Mouse (Mus musculus): ENCODE measurements around the gene Ugt1a5. TPM values are rescaled to one million over a fixed set of nuclear protein-coding genes. Genes with fewer than 3 reads are reported as not detected.

Ugt1a5 gene
- total and polyA plus RNA-seq, 3 experiments, result not detected

DNA sequence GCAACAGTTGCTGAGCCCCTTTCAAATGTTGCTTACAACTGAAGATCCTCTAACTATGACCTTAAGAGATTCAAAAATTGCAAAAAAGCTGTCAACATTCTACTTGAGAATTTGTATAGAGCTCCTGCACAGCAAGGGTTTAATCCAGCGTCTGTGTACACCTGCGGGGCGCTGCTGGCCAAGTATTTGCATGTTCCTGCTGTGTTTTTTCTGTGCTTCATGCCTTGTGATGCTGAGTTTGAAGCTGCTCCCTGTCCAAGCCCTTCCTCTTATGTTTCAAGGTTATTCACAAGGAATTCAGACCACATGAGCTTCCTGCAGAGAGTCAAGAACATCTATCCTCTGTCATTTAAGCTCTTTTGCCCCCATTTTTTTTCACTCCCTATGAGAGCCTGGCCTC lies 26.3 kb downstream of the Ugt1a5 start:
- no peak for TF ChIP-seq MAFK (IDR thresholded peaks at IDR 0.05; ENCODE audit: borderline replicate concordance, low read depth, low read length)
- TF ChIP-seq POLR2A (IDR thresholded peaks at IDR 0.05; ENCODE audit: control insufficient read depth in 1 of 2, insufficient read depth in 1 of 2, low read depth in 1 of 2, low read length in 2 of 2, poor library complexity in 1 of 2), result no peak
- no peak for TF ChIP-seq CHD1 (IDR thresholded peaks at IDR 0.05; ENCODE audit: low read depth, low read length)
- no peak for TF ChIP-seq MAX (IDR thresholded peaks at IDR 0.05; ENCODE audit: low read length)
- no peak for TF ChIP-seq CTCF (IDR thresholded peaks at IDR 0.05 in 2 of 3, conservative IDR thresholded peaks at IDR 0.05 in 1 of 3; ENCODE audit: control insufficient read depth in 1 of 3, insufficient read depth in 1 of 3, low read depth in 2 of 3, low read length in 3 of 3, poor library complexity in 1 of 3, severe bottlenecking in 1 of 3)
- TF ChIP-seq GATA1 (IDR thresholded peaks at IDR 0.05; ENCODE audit: low read depth, low read length), result no peak
- TF ChIP-seq TCF12 (IDR thresholded peaks at IDR 0.05; ENCODE audit: low read depth, low read length), result no peak
- no peak for TF ChIP-seq POLR2AphosphoS2 (IDR thresholded peaks at IDR 0.05; ENCODE audit: low read length)
- no peak for TF ChIP-seq ZNF384 (IDR thresholded peaks at IDR 0.05; ENCODE audit: low read depth, low read length)
- TF ChIP-seq USF1 (IDR thresholded peaks at IDR 0.05; ENCODE audit: low read depth, low read length), result no peak
- Histone ChIP-seq H3K27me3 (ENCODE audit: control insufficient read depth in 1 of 2, insufficient read depth in 2 of 2, low read length in 2 of 2) (no peaks in the 10 kb centered on the region), H3K36me3 (ENCODE audit: control insufficient read depth in 1 of 2, insufficient read depth in 2 of 2, low read length in 2 of 2) (no peaks in the 10 kb centered on the region), H3K9ac (ENCODE audit: control insufficient read depth, low read depth, low read length, poor library complexity, severe bottlenecking) (no peak overlapping the region), H3K4me1 (ENCODE audit: control insufficient read depth in 1 of 2, insufficient read depth in 2 of 2, low read length in 2 of 2) (no peaks in the 10 kb centered on the region), H3K4me3 (ENCODE audit: control insufficient read depth in 1 of 2, insufficient read depth in 1 of 2, low read depth in 2 of 2, low read length in 2 of 2) (no peak overlapping the region), H3K79me2 (ENCODE audit: control insufficient read depth, insufficient read depth, low read length, poor library complexity) (no peaks in the 10 kb centered on the region), H3K27ac (ENCODE audit: control insufficient read depth, low read depth, low read length) (no peak overlapping the region), H3K9me3 (replicated peaks; ENCODE audit: insufficient read depth, low read length) (no peaks in the 10 kb centered on the region)
- DNase-seq (ENCODE audit: low read depth, low spot score), result no peak

DNA sequence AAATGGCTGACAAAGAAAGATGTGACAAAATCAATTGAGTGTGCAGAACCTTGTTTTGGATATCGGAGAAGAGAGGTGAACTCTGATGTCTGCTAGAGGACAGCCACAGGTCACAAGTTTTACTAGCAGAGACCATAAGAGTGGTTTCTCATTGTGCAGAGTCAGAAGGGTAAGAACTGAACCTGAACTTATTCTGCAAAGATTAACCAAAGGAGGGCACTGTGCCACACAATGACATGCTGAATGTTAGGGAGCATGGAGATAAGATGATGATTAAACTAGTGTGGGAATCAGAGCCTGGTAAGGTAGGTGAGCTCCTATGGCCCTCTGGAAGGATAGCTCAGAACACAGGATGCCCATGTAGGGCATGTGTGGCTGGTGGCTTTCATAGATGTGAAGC lies 29.9 kb downstream of the Ugt1a5 start:
- Histone ChIP-seq H3K27me3 (ENCODE audit: control insufficient read depth in 1 of 2, insufficient read depth in 2 of 2, low read length in 2 of 2) (peaks cover 2 to 3% of the 10 kb centered on the region in 2 experiments; a peak in 2 of 4 replicates), H3K4me3 (ENCODE audit: control insufficient read depth in 1 of 2, insufficient read depth in 1 of 2, low read depth in 2 of 2, low read length in 2 of 2) (no peak overlapping the region), H3K4me1 (ENCODE audit: control insufficient read depth in 1 of 2, insufficient read depth in 2 of 2, low read length in 2 of 2) (no peaks in the 10 kb centered on the region), H3K9me3 (replicated peaks; ENCODE audit: insufficient read depth, low read length) (no peaks in the 10 kb centered on the region), H3K36me3 (ENCODE audit: control insufficient read depth in 1 of 2, insufficient read depth in 2 of 2, low read length in 2 of 2) (no peaks in the 10 kb centered on the region), H3K9ac (ENCODE audit: control insufficient read depth, low read depth, low read length, poor library complexity, severe bottlenecking) (no peak overlapping the region), H3K79me2 (ENCODE audit: control insufficient read depth, insufficient read depth, low read length, poor library complexity) (no peaks in the 10 kb centered on the region), H3K27ac (ENCODE audit: control insufficient read depth, low read depth, low read length) (no peak overlapping the region)
- no peak for DNase-seq (ENCODE audit: low read depth, low spot score)
- no peak for TF ChIP-seq MEF2A (IDR thresholded peaks at IDR 0.05; ENCODE audit: extremely low read depth, insufficient replicate concordance, low read depth, low read length, poor library complexity, severe bottlenecking)
- no peak for TF ChIP-seq TCF12 (IDR thresholded peaks at IDR 0.05; ENCODE audit: low read depth, low read length)
- TF ChIP-seq MXI1 (IDR thresholded peaks at IDR 0.05; ENCODE audit: low read depth, low read length), result no peak
- TF ChIP-seq KAT2A (conservative IDR thresholded peaks at IDR 0.05; ENCODE audit: low read depth, low read length), result no peak
- no peak for TF ChIP-seq TBP (IDR thresholded peaks at IDR 0.05; ENCODE audit: low read depth, low read length)
- TF ChIP-seq CHD2 (IDR thresholded peaks at IDR 0.05; ENCODE audit: low read length), result no peak
- no peak for TF ChIP-seq SIN3A (IDR thresholded peaks at IDR 0.05; ENCODE audit: low read length)
- TF ChIP-seq MYC (IDR thresholded peaks at IDR 0.05; ENCODE audit: low read depth, low read length), result no peak
- no peak for TF ChIP-seq ELF1 (IDR thresholded peaks at IDR 0.05; ENCODE audit: low read depth, low read length)
- no peak for TF ChIP-seq POLR2AphosphoS2 (IDR thresholded peaks at IDR 0.05; ENCODE audit: low read length)
